Mouse (Mus musculus) B cell, adult 2 months (primary cell): ENCODE measurements at regions not wholly inside any gene's neighbourhood (a gene's known extent, or its start where the extent isn't known, plus 50 kb on each side); places are given as distances from the start of the nearest gene placed in this dataset.

Source experiments
- DNase-seq, 2 experiments: peaks; one replicate each; pipeline ENCODE4 v3.0.0; 2022

DNA sequence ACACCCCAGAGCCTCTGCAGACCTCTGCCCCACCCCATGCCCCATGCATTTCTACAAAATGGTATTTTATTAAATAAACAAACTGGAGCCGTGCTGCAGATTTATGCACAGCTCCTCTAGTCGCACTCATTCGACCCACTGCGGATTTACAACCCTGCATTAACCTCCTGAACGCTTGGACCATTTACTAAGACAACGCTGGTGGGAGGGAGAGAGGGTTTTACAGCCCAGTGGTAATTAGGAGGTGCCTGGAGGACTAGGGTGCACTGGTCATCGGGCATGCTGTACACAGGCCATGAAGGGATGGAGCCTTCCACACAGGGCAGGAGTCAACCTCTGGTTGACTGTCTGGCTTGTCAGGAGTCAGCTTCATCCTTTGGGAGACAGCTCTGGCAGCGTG is 215.2 kb downstream of the Cryba4 start:
- DNase-seq, result no peak

DNA sequence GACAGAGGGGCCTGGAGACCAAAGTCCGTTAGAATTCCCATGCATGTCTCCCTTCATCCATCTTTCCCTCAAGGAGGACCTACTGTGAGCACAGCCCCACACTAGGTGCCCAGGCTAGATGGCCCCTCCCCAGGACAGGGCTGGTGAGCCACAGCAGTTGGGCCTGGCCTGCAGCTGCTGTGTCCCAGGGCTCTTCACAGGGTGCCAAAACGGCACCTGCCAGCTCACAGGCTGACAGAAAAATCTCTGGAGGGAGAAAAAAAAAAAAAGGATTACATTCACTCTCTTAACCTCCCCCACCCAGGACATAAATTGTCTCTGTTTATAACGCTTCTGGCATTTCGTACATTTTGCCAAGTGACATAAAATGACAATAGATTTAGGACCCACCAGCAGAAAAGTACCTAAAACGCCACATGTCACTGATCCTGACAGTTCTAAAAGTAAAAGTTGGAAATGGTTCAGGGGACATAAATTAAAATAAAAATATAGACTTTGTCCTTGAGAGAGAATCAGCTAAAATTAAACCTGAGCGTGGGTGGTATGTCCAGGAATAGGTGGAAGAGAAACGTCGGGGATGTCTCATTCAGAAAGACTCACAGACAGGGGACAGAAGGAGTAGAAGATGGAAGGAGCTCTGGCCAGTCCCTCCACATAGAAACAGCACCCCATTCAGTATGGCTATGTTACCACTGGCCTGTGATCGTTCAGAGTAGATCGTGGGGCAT is 212.5 kb downstream of the Cryba4 start:
- DNase-seq, result no peak

DNA sequence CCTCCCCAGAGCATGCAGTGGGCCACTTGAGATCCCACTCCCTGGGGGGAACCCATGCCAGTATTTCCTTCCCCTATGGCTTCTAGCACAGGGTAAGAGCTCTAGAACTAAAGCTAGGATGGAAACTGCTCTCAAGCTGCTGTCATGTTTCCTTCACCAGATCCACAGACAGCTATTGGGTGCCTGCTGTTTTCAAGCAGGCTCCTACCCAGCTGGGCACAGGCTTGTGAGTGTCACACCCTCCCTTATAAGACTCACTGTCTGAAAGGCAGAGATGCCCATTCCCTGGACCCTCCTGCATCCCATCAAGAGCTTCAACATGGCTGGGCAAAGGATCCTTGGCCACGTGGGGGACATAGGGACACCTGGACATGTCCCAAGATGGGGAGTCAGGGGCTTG is 211.6 kb downstream of the Cryba4 start:
- DNase-seq, result no peak

DNA sequence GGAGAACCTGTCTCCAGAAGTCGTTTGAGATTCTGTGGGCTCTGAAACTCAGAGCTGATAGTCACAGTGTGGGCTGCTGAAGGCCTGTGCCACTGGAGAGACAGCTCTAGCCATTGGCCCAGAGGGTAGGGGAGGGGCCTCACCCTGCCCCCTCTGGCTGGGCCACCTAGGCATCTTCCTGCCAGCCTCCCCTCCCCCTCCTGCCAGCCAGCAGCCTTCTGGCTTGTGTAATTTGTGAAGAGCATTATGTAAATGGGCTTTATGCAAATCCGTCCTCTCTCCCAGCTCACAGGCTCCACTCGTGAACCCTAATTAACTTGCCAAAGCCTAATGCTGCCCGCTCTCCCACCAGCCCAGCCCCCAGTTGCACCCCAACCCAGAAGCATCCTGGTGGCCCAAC is 211.0 kb downstream of the Cryba4 start:
- no peak for DNase-seq

DNA sequence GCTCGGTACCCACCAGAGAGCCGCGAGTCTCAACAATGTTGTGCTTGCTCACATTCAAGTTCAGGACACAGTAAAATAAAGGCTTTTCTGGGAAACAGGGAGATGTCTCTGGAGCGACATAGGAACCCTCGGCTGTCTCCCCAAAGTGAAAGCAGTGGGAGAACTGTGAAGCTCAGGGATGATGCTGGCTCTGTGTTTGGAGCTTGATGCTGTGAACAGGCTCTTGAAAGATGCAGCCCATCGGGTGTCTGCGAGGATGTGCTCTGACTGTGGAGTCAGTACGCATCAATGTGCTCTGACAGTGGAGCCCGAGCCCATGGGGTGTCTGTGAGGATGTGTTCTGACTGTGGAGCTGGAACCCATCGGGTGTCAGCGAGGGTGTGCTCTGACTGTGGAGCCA is 210.1 kb downstream of the Cryba4 start:
- DNase-seq, result no peak

DNA sequence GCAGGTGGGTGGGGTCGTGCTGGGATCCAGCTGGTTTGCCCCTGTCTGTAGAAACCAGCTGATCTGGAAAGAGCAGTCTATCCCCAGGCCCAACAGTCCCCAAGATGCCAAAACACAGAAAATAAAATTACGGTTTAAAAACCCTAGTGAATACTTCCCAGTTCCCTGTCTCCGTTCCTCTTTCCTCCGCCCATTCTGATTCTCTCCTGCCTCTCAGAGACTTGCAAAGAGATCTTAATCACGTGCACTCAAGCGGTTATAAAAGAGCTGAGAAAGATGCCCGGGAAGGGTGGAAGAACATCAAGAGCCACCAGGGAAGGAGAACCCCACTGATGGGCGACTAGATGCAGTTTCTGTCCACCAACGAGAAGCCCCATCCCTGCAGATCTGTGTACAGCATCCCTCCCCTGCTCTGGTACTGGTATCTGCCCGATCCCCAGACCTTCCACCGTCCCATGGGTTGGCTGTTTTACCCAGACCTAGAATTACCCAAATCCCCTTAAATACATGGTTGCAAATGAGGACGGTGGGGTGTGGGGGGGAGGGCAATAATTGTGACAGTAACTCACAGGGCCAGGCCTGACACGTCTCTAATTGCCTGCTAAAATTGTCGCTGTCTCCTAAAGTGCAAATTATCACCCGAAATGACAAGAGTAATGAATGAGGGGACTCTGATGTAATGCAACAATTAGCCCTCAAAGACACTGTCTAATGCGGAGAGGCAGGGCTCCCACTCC is 202.1 kb downstream of the Cryba4 start:
- no peak for DNase-seq

DNA sequence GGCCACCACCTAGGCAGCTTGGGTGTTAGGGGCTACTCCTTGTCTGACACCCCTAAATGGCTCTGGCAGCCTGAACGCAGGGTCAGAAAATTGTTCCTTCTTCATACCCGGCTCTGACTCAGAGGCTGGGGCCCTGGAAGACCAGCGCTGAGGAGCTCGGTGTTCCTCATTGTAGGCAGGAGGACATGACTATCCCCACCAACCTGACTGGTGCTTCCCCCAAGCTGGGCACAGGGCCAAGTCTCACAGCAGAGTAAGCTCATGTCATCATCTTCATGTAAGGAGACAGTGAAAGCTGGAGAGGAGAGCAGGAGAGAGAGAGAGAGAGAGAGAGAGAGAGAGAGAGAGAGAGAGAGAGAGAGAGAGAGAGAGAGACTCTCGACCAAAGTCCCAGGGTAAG is 201.4 kb downstream of the Cryba4 start:
- DNase-seq, result no peak

DNA sequence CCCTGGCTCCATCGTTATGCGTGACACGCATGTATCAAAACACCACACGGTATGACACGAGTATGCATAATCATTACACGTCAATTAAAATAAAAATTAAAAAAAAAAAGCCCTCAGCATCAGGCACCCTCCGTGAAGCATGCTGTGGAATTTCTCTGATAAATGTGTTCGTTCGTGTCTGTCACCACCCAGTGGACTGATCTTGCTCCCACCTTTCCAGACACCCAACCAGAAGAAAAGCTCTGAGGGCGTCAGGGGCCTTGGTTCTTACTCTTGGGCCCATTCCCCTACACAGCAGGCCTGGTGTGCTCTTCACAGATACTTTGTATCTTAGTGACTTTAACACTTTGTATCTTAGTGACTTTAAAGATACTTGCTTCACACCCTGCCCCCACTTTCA is 200.5 kb downstream of the Cryba4 start:
- DNase-seq, result no peak

DNA sequence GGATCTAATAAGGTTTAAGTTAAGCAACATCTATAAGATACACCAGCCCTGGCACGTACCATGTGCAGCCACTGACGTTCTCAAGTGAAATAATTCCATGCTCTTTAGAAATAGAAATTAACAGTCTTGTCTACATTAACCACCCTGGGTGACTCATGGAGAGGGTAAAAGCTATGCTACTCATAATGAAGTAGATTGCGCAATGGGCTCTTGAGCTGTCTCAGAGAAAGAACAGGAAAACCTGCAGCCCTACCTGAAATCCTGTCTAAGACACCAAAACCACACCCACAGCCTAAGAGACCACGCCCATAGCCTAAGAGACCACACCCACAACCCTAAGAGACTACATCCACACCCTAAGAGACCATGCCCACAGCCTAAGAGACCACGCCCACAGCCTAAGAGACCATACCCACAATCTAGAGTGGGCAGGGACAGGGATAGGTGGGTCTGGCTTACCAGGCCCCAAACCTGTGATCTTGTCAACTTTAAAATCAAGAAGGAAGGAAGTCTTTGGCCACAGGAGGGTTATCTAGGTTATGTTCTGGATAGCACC is 198.6 kb downstream of the Cryba4 start:
- no peak for DNase-seq

DNA sequence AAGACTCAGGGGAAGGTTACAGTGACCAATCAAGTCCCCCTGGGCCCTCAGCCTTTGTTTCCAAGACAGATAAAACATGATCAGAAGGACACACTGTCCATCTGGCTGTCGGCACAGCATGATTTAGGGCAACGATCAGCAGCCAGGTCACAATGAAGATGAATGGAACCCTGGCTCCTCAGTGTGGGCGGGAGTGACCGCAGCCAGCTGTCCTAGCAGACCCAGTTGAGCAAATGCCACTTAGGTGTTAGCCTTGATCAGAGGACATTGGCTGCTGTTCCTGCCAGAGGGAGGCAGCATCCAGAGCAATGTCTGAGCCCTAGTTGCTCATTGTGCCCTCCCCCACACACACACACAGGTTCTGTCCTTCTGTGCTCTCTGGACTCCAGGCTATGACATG is 197.3 kb downstream of the Cryba4 start:
- DNase-seq, result no peak

DNA sequence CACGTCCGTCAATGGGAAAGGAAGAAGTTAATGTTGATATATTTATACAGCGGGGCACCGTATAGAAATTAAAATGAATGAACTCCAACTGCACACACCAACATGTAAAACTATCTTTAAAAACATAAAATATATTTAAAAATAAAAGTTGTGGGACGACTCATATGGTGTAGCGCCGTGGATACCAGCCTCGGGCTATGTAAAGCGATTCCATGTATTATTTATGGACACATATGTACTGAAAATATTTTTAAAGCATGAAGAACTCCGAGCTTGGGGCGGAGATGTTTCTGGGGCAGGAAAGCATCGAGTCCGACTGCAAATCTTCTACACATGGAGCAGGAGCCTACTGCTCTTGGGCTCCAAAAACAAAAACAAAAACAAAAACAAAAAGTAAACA is 182.4 kb downstream of the Cryba4 start:
- no peak for DNase-seq

DNA sequence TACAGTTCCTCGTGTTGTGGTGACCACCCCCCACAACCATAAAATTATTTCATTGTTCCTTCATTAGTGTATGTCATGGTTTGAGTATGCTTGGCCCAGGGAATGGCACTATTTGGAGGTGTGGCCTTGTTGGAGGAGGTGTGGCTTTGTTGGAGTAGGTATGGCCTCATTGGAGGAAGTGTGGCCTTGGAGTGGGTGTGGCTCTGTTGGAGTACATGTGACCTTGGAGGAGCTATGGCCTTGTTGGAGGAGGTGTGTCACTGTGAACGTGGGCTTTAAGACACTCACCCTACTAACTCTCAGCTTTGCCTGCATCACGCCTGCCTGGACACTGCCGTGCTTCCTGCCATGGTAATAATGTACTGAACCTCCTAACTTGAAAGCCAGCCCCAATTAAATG is 179.9 kb downstream of the Cryba4 start:
- no peak for DNase-seq

DNA sequence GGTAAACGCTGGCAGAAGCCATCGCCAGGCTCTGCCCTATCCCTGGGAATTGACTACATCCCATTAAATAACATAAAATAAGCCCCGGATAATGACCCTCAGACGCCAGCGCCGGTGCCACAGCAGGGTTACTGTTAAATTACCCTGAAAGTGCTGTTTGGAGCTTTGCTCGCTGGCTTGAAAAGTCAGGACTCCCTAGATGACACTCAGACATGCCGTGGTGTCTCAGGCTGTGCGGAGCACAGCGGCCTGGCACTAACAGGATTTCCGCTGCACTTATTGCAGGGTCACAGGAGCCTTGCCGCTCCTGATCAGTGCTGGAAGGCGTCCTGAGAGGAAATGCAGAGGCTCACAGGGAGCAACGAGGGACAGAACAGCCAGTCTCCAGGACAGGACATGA is 175.2 kb downstream of the Cryba4 start:
- DNase-seq, result no peak

DNA sequence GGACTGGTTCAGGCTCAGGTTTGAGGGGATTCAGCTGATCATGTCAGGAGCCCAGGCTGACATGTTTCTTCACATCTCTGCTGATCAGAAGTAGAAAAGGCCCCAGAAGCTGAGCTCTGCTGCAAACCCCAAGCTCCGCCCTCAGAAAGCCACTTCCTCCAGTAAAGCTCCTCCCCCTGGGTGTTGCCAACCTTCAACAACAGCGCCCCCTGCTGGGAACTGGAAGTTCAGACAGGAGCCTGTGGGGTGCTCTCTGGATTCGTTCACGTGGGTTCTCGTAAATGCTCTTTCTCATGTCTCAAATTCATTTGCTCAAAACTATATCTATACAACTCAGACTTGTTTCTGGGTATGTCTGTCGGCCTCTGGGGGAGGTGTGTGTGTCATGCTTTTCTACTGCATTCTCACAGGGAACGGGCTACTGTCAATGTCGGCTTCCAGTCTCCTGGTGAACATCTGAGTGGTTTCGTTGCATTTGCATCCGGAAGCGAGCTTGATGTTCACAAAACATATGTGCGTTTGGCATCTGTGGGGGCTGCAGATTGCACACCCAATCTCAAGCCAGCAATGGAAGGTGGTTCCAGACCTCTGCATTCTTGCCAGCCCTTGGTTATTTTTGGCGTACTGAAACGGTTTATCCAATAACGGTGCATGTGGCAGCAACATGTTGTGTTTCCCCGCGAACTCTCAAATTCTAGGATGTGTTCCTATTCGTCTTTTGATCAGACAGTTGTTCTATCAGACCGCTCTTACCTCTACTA is 174.3 kb downstream of the Cryba4 start:
- peak; percentile 55 to 67 for DNase-seq

DNA sequence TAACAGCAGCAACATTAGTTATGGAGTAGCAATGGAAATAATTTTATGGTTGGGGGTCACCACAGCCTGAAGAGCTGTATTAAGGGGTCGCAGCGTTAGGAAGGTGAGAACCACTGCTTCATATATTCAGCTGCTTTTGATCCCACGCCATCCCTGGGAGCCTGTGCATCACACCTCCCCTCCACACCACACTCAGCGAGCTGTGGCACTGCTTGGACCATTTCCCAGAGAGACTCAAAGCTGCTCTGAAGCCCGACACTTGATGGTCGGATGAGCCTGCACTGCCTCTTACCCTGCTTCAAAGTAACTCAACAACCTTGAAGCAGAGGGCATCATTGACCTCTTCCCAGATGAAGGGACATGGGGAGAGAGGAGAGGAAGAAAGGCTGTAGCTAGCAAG is 171.3 kb downstream of the Cryba4 start:
- DNase-seq, result no peak

DNA sequence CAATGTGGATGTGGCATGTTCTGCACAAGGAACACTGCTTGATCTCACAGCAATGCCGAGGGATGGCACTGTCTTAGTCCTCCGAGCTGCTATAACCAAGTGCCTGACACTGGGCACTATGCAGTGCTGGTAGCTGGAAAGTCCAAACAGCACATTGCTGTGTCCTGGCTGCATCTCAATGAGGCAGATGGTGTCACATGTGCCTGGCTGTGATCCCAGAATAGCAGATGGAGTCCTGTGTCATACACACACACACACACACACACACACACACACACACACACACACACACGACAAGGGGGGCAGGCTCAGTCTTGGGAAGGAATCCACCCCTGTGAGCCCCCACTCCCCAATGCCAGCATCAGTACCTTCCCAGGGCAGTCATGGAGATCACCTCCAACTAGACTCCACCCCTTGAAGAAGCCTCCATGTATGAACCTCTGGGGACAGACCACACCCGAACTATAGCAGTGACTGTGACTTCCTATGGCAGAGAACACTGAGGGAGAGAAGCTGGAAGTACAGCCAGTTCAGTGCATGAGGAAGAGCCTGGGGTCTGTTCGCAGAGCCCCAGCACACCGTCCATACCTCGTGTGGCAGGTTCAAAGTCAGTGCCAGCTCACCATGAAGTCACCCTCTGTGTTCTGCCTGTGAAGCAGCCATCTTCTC is 160.3 kb downstream of the Cryba4 start:
- DNase-seq, result peak in 1 of 2 experiments; percentile 8

DNA sequence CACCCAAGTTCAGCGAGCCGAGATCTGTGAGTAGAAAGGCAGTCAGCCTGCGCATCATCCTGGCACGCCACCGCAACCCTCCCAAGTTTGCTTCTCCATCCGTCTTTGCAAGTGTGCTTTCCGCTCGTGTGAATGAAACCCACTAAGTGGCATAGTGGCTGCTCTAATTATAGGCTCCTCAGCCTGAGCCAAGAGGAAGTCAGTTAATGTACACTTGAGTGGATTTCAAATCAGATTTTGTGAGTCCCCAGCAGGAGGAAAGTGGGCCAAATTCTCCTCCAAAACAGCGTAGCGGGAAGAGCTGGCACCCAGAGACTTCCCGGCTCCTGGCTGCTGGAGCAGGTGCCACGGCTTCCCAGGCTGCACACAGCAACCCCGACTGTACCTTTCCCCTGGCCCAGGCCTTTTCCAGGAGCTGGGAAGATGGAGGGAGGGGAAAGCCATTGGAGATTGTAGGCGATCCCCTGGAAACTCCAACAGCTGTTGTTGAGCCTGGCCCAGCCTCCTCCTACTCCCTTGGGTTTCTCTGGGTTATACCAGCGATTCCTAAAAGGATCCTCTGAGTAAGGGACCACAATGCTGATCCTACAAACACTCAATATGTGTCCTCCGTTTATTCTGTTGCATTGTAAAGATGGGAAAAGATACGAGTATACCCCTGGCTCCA is 158.3 kb downstream of the Cryba4 start:
- peak; percentile 4 to 15 for DNase-seq

DNA sequence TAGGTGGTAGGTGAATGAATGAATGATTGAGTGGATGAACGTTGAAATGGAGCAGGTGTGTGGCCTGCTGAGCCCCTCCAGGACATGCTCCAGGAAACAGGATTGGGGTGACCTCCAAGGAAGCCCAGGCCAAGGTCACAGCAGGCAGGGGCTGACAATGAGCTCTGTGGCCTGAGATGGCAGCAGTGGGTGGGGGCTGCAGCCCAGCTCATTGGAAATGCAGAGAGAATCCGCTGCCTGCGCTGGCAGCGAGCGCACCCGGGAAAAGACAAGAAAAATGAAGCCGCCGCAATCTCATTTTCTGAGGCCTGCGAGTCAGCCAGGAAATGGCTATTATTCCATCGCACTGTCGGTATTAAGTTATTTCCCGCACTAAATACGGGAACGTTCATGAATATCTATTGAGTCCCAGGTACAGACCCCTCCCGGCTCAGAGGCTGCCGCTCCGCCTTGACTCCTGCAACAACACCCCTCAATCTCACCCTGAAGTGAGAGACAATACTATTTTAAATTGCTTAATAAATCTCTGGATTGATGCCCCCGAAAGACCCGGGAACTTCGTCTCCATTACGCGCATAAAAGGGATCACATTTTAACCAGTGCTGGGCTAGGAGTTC is 153.7 kb downstream of the Cryba4 start:
- DNase-seq, result no peak

DNA sequence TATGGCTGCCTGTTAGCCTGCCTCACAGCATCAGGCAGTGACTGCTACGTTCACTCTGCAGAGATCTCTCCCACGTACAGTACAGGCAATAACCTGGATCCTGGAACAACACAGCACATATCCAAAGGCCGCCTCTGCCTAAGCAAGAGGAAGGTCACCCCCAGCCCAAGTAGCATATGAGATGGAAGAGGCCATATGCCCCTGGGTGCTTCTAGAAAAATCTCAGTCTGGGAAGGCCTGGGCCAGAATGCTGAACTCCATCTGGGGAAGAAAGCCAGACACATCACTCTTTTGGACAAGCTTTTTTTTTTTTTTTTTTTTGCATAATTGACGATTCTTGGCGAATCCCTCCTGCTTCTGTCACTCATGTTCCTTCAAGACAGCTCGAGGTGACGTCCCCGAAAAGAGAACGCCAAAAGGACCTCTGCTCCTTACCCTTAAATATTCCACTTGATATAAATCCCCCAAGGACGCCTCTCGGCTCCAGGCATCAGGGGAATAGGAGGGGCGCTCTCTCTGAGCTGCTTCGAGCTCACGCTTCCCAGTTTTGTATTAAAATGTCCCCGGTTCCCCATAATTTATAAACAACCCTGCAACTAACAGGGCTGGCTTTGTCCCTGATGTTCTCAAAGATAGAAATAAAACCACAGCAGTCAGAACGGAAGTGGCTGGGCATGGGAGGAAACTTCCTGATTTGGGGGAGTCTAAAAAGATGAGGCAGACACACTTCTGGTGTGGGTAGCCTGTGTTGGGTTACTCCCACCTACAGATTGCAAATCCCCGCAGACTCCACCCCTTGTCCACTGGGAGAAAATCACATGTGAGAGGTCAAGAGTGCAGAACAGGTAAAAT is 150.4 kb downstream of the Cryba4 start:
- peak in 1 of 2 experiments; percentile 21 for DNase-seq

DNA sequence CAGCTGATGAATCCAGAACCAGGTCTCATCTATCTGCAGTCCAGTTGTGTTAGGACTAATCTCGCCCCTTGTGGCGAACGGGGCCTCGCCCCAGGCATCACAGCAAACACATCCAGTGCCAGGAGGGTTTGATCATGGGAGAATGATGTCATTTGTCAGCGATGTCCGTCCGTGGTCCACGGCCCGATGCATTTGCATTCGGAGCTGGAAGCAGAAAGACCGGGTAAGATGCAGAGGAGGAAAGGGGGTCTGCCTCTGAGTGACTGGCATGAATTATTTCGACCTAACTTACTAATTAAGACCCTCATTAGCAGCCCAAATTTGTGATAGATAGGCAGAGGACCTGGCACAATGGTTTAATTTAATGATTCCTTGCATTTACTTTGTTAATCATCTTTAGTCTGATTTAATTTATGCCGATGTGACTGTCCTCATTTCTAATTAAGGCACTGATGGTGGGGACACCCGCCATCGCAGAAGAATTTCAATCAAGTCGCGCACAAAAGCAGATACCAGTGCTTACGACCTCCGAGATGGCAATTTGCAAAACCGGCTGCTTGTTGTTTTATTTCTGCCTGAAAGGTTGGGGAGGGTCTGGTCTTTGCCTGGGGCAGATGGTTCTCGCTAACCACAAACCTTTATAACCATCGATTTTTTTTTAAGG is 141.9 kb downstream of the Cryba4 start:
- no peak for DNase-seq
